Mouse (Mus musculus): Measurements from ENCODE around the gene Fam49a. TPM values are rescaled to one million over a fixed set of nuclear protein-coding genes. Genes with fewer than 3 reads are reported as not detected.
"Not testable (repeated sequence)": the region's sequence is repeated elsewhere in the genome, so short reads cannot be mapped to it uniquely, and the experiment has no call there.

Fam49a gene
- polyA plus RNA-seq, 1 experiment from 2014 or later, result 2.7 TPM

DNA sequence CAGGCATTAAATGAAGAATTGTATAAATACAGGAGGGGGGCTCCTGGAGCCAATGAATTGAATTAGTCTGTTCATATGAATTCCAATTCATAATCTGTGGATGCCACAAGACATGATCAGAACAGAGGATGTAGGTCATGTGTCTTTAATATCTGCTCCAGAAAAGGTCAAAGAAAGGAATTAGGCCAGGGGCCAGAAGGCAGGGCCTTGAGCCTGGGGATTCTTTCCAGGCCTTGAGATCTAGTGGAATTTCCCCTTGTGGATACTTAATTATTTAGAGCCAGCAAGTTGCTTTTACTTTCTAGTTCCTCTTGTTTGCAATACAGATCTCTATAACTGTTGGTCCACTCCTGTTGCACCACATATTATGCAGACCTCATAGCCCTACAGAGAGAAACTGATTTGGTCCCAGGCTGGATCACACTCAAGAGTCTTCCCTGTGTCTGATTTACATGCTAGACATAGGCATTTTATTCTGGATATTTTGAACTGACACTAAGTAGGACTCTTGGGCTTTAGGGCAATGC, 31.8 kb upstream of the Fam49a start:
- no peaks in the 10 kb centered on the region for H3K27me3 ChIP-seq (ENCODE audit: control insufficient read depth, insufficient read depth, low read depth, low read length)
- H3K27ac ChIP-seq (ENCODE audit: low read length), result no peak overlapping the region
- no peaks in the 10 kb centered on the region for H3K9me3 ChIP-seq (replicated peaks; ENCODE audit: control insufficient read depth, low read length)
- no peak for ATAC-seq (ENCODE audit: low read depth)
- H3K9ac ChIP-seq (ENCODE audit: low read depth, low read length), result no peak overlapping the region
- no peaks in the 10 kb centered on the region for H3K4me1 ChIP-seq (ENCODE audit: control insufficient read depth, low read depth, low read length)
- H3K4me2 ChIP-seq (ENCODE audit: low read depth, low read length), result no peak overlapping the region
- no peak overlapping the region for H3K4me3 ChIP-seq (ENCODE audit: low read depth, low read length)
- H3K36me3 ChIP-seq (ENCODE audit: control insufficient read depth, insufficient read depth), result no peaks in the 10 kb centered on the region

DNA sequence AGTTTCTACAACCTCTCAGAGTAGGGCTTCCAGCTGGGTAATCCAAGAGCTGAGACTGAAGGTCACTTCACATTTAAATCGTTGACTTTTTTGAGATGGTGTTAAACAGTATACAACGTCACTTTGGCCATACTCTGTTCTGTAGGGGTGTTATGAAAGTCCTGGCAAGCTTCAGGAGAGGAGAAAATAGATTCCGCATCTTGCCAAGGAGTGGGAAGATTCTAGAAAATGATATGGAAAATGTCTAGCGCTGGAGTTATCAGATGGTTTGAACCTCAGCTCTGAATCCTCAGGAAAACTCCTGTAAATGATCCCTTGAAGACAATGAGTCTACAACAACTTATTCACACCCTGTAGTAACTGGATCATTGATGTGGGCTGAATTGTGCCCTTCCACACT, 29.8 kb upstream of the Fam49a start:
- H3K27me3 ChIP-seq (ENCODE audit: control insufficient read depth, insufficient read depth, low read depth, low read length), result no peaks in the 10 kb centered on the region
- no peaks in the 10 kb centered on the region for H3K4me1 ChIP-seq (ENCODE audit: control insufficient read depth, low read depth, low read length)
- no peaks in the 10 kb centered on the region for H3K9me3 ChIP-seq (replicated peaks; ENCODE audit: control insufficient read depth, low read length)
- no peak overlapping the region for H3K4me2 ChIP-seq (ENCODE audit: low read depth, low read length)
- no peak overlapping the region for H3K4me3 ChIP-seq (ENCODE audit: low read depth, low read length)
- H3K9ac ChIP-seq (ENCODE audit: low read depth, low read length), result no peak overlapping the region
- no peak overlapping the region for H3K27ac ChIP-seq (ENCODE audit: low read length)
- 63% methylated on average over 4 of the region's 4 CpGs for WGBS (ENCODE audit: insufficient replicate concordance)
- H3K36me3 ChIP-seq (ENCODE audit: control insufficient read depth, insufficient read depth), result no peaks in the 10 kb centered on the region
- no peak for ATAC-seq (ENCODE audit: low read depth)

GRCm38 (mm10) chr12:12236978-12237377, 25.0 kb upstream of the Fam49a start:
- Histone ChIP-seq H3K4me1 (ENCODE audit: control insufficient read depth, low read depth, low read length) (no peaks in the 10 kb centered on the region), H3K36me3 (ENCODE audit: control insufficient read depth, insufficient read depth) (no peaks in the 10 kb centered on the region), H3K9me3 (replicated peaks; ENCODE audit: control insufficient read depth, low read length) (no peaks in the 10 kb centered on the region), H3K4me3 (ENCODE audit: low read depth, low read length) (no peak overlapping the region), H3K9ac (ENCODE audit: low read depth, low read length) (no peak overlapping the region), H3K4me2 (ENCODE audit: low read depth, low read length) (no peak overlapping the region), H3K27me3 (ENCODE audit: control insufficient read depth, insufficient read depth, low read depth, low read length) (no peaks in the 10 kb centered on the region), H3K27ac (ENCODE audit: low read length) (no peak overlapping the region)
- no peak for ATAC-seq (ENCODE audit: low read depth)
- 50% methylated on average over 5 of the region's 5 CpGs for WGBS (ENCODE audit: insufficient replicate concordance)

DNA sequence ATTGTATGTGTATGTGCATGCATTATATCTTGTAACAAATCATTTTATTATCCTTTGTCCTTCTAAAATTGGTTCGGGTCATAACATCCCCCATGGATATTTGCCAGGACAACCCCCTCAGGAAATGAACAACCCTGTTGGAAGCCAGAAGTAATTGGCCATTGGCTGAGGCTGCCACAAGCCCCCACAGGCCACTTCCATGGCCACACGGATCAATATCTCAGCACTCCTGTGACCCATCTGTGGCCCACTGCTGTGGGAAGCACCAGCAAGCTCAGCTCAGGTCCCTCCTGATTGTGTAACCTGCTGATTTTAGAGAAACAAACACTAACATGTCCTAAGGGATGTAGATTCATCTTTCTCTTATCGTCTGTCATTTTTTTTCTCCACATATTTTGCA, 22.4 kb upstream of the Fam49a start:
- Histone ChIP-seq H3K4me3 (ENCODE audit: low read depth, low read length) (no peak overlapping the region), H3K4me2 (ENCODE audit: low read depth, low read length) (no peak overlapping the region), H3K27ac (ENCODE audit: low read length) (no peak overlapping the region), H3K4me1 (ENCODE audit: control insufficient read depth, low read depth, low read length) (no peaks in the 10 kb centered on the region), H3K36me3 (ENCODE audit: control insufficient read depth, insufficient read depth) (no peaks in the 10 kb centered on the region), H3K27me3 (ENCODE audit: control insufficient read depth, insufficient read depth, low read depth, low read length) (no peaks in the 10 kb centered on the region), H3K9ac (ENCODE audit: low read depth, low read length) (no peak overlapping the region), H3K9me3 (replicated peaks; ENCODE audit: control insufficient read depth, low read length) (no peaks in the 10 kb centered on the region)
- no peak for ATAC-seq (ENCODE audit: low read depth)
- 45% methylated on average over 3 of the region's 3 CpGs for WGBS (ENCODE audit: insufficient replicate concordance)

- H3K27me3 ChIP-seq (ENCODE audit: control insufficient read depth, insufficient read depth, low read depth, low read length), result no peaks in the 10 kb centered on the region
- H3K4me1 ChIP-seq (ENCODE audit: control insufficient read depth, low read depth, low read length), result no peaks in the 10 kb centered on the region
- H3K9ac ChIP-seq (ENCODE audit: low read depth, low read length), result no peak overlapping the region
- no peak overlapping the region for H3K27ac ChIP-seq (ENCODE audit: low read length)
- H3K9me3 ChIP-seq (replicated peaks; ENCODE audit: control insufficient read depth, low read length), result no peaks in the 10 kb centered on the region
- H3K36me3 ChIP-seq (ENCODE audit: control insufficient read depth, insufficient read depth), result no peaks in the 10 kb centered on the region
- no peak for ATAC-seq (ENCODE audit: low read depth)
- H3K4me2 ChIP-seq (ENCODE audit: low read depth, low read length), result no peak overlapping the region
- no peak overlapping the region for H3K4me3 ChIP-seq (ENCODE audit: low read depth, low read length)
- WGBS (ENCODE audit: insufficient replicate concordance), result 68% methylated on average over 3 of the region's 3 CpGs
Measured at GRCm38 (mm10) chr12:12243148-12243547, 18.8 kb upstream of the Fam49a start.

DNA sequence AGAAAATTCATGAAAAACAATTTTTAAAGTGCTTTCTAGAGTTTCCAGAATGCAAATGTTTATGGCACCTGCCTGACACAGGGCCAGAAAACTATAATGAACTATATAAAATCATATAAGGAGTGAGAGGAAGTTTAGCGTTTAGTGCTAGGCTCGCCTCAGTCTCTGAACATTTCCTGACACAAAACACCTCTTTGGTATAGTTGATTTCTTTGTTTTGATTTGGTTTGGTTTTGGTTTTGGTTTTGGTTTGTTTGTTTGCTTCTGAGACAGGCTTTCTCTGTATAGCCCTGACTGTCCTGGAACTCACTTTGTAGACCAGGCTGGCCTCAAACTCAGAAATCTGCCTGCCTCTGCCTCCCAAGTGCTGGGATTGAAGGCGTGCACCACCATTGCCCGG, 14.9 kb upstream of the Fam49a start:
- H3K36me3 ChIP-seq (ENCODE audit: control insufficient read depth, insufficient read depth); H3K4me2 ChIP-seq (ENCODE audit: low read depth, low read length); ATAC-seq (ENCODE audit: low read depth); H3K9ac ChIP-seq (ENCODE audit: low read depth, low read length); H3K4me3 ChIP-seq (ENCODE audit: low read depth, low read length); H3K27me3 ChIP-seq (ENCODE audit: control insufficient read depth, insufficient read depth, low read depth, low read length); H3K9me3 ChIP-seq (replicated peaks; ENCODE audit: control insufficient read depth, low read length); H3K27ac ChIP-seq (ENCODE audit: low read length); H3K4me1 ChIP-seq (ENCODE audit: control insufficient read depth, low read depth, low read length): not testable (repeated sequence)
- 71% methylated on average over 4 of the region's 4 CpGs for WGBS (ENCODE audit: insufficient replicate concordance)

DNA sequence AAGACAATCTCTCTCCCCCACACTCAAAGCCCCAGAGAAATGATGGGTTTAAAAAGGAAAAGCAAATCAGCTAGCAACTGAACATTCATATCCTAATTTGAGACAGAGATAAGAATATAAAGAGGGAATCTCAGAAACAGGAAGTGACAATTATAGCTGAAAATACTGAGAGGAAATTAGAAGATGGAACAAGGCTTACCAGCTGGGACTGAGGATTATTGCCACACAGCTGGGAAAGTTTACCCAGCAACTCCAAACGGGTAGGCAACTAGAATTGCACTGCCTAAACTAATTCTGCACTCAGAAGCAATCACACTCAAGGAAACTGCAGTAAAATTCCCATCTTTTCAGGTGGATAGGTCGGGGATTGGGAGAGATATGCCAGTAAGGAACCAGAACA, 12.4 kb upstream of the Fam49a start:
- Histone ChIP-seq H3K9ac (ENCODE audit: low read depth, low read length) (no peak overlapping the region), H3K9me3 (replicated peaks; ENCODE audit: control insufficient read depth, low read length) (no peaks in the 10 kb centered on the region), H3K36me3 (ENCODE audit: control insufficient read depth, insufficient read depth) (no peaks in the 10 kb centered on the region), H3K4me2 (ENCODE audit: low read depth, low read length) (no peak overlapping the region), H3K27me3 (ENCODE audit: control insufficient read depth, insufficient read depth, low read depth, low read length) (no peaks in the 10 kb centered on the region), H3K4me1 (ENCODE audit: control insufficient read depth, low read depth, low read length) (no peaks in the 10 kb centered on the region), H3K27ac (ENCODE audit: low read length) (no peak overlapping the region), H3K4me3 (ENCODE audit: low read depth, low read length) (no peak overlapping the region)
- ATAC-seq (ENCODE audit: low read depth), result no peak
- 25% methylated on average over 2 of the region's 2 CpGs for WGBS (ENCODE audit: insufficient replicate concordance)

DNA sequence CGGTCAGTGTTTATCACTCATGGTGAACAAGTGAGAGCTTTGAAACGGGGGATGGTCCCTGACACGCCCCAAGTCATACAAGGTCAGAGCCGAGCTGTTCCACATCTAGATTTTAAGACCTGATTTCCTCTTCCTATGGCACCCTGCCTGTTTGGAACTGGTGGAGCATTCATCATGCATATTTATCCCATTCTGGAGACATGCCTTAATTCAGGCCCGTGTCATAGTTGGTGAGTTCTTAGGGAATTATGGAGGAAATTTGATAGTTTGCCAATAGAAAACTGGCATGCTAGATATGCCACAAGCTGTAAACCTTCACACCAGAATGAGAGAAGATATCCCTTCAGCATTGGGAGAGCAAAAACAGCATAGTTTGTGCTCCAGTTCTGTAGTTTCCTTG, 8.4 kb upstream of the Fam49a start:
- Histone ChIP-seq H3K4me2 (ENCODE audit: low read depth, low read length) (no peak overlapping the region), H3K9ac (ENCODE audit: low read depth, low read length) (no peak overlapping the region), H3K27me3 (ENCODE audit: control insufficient read depth, insufficient read depth, low read depth, low read length) (no peaks in the 10 kb centered on the region), H3K9me3 (replicated peaks; ENCODE audit: control insufficient read depth, low read length) (no peaks in the 10 kb centered on the region), H3K4me3 (ENCODE audit: low read depth, low read length) (no peak overlapping the region), H3K27ac (ENCODE audit: low read length) (no peak overlapping the region), H3K36me3 (ENCODE audit: control insufficient read depth, insufficient read depth) (no peaks in the 10 kb centered on the region), H3K4me1 (ENCODE audit: control insufficient read depth, low read depth, low read length) (no peaks in the 10 kb centered on the region)
- WGBS (ENCODE audit: insufficient replicate concordance), result 43% methylated on average over 5 of the region's 5 CpGs
- ATAC-seq (ENCODE audit: low read depth), result no peak

- Histone ChIP-seq H3K4me2 (ENCODE audit: low read depth, low read length) (no peak overlapping the region), H3K4me1 (ENCODE audit: control insufficient read depth, low read depth, low read length) (no peaks in the 10 kb centered on the region), H3K4me3 (ENCODE audit: low read depth, low read length) (no peak overlapping the region), H3K9ac (ENCODE audit: low read depth, low read length) (no peak overlapping the region), H3K9me3 (replicated peaks; ENCODE audit: control insufficient read depth, low read length) (no peaks in the 10 kb centered on the region), H3K27me3 (ENCODE audit: control insufficient read depth, insufficient read depth, low read depth, low read length) (no peaks in the 10 kb centered on the region), H3K36me3 (ENCODE audit: control insufficient read depth, insufficient read depth) (no peaks in the 10 kb centered on the region), H3K27ac (ENCODE audit: low read length) (no peak overlapping the region)
- 54% methylated on average over 4 of the region's 4 CpGs for WGBS (ENCODE audit: insufficient replicate concordance)
- no peak for ATAC-seq (ENCODE audit: low read depth)
Measured at GRCm38 (mm10) chr12:12254139-12254538, 7.8 kb upstream of the Fam49a start.
